Mouse (Mus musculus): ENCODE results near the gene Rnf222. TPM values are rescaled to one million over a fixed set of nuclear protein-coding genes. Genes with fewer than 3 reads are reported as not detected.

Rnf222 gene
- polyA plus RNA-seq (2015; fragmentation: Nextera tagmentation; extraction: Ambion mirVana), result not detected in 2 replicates

GRCm38 (mm10) chr11:68888253-68888652 lies at the start of gene Rnf222:
Rnf222 (plus strand) TSS chr11:68888553.
- no peaks in the 10 kb centered on the region for H3K4me1 ChIP-seq (ENCODE audit: control insufficient read depth, insufficient read depth, low read length)
- no peaks in the 10 kb centered on the region for H3K27me3 ChIP-seq (ENCODE audit: control insufficient read depth, insufficient read depth, low read depth, low read length)
- no peaks in the 10 kb centered on the region for H3K9me3 ChIP-seq (replicated peaks; ENCODE audit: control insufficient read depth, low read length, poor library complexity, severe bottlenecking)
- H3K4me2 ChIP-seq (ENCODE audit: low read length), result no peak within 1 kb of the TSS
- H3K27ac ChIP-seq (ENCODE audit: low read length), result no peak within 1 kb of the TSS
- no peaks in the 10 kb centered on the region for H3K36me3 ChIP-seq (ENCODE audit: control insufficient read depth, insufficient read depth, low read length)
- ATAC-seq, result no peak
- no peak within 1 kb of the TSS for H3K4me3 ChIP-seq (ENCODE audit: low read depth, low read length)
- H3K9ac ChIP-seq (ENCODE audit: low read depth, low read length), result no peak within 1 kb of the TSS
- WGBS, result 46% methylated on average over 6 of the region's 6 CpGs

- Histone ChIP-seq H3K4me2 (ENCODE audit: low read length) (no peak overlapping the region), H3K4me1 (ENCODE audit: control insufficient read depth, insufficient read depth, low read length) (no peaks in the 10 kb centered on the region), H3K9me3 (replicated peaks; ENCODE audit: control insufficient read depth, low read length, poor library complexity, severe bottlenecking) (no peaks in the 10 kb centered on the region), H3K27ac (ENCODE audit: low read length) (no peak overlapping the region), H3K4me3 (ENCODE audit: low read depth, low read length) (no peak overlapping the region), H3K36me3 (ENCODE audit: control insufficient read depth, insufficient read depth, low read length) (peaks cover 40% of the 10 kb centered on the region), H3K27me3 (ENCODE audit: control insufficient read depth, insufficient read depth, low read depth, low read length) (no peaks in the 10 kb centered on the region), H3K9ac (ENCODE audit: low read depth, low read length) (no peak overlapping the region)
- ATAC-seq, result no peak
- 62% methylated on average over 5 of the region's 5 CpGs for WGBS
Measured at GRCm38 (mm10) chr11:68839606-68840005, 48.7 kb upstream of the Rnf222 start.

- Histone ChIP-seq H3K27me3 (ENCODE audit: control insufficient read depth, insufficient read depth, low read depth, low read length) (no peaks in the 10 kb centered on the region), H3K4me2 (ENCODE audit: low read length) (0 out of 2 replicates have a peak overlapping the region, but pooled peaks have one; percentile 16), H3K9ac (ENCODE audit: low read depth, low read length) (no peak overlapping the region)
Measured at GRCm38 (mm10) chr11:68850862-68851261, 37.5 kb upstream of the Rnf222 start.

GRCm38 (mm10) chr11:68851644-68852485 lies 36.5 kb upstream of the Rnf222 start:
- peak overlapping the region; percentile 81 for H3K4me3 ChIP-seq (ENCODE audit: low read depth, low read length)
- H3K4me2 ChIP-seq (ENCODE audit: low read length), result peak overlapping the region; percentile 87
- no peaks in the 10 kb centered on the region for H3K36me3 ChIP-seq (ENCODE audit: control insufficient read depth, insufficient read depth, low read length)
- H3K27ac ChIP-seq (ENCODE audit: low read length), result peak overlapping the region; percentile 91
- peaks cover 24% of the 10 kb centered on the region for H3K4me1 ChIP-seq (ENCODE audit: control insufficient read depth, insufficient read depth, low read length)
- H3K9me3 ChIP-seq (replicated peaks; ENCODE audit: control insufficient read depth, low read length, poor library complexity, severe bottlenecking), result no peaks in the 10 kb centered on the region
- H3K27me3 ChIP-seq (ENCODE audit: control insufficient read depth, insufficient read depth, low read depth, low read length), result no peaks in the 10 kb centered on the region
- H3K9ac ChIP-seq (ENCODE audit: low read depth, low read length), result peak overlapping the region; percentile 89
- no peak for ATAC-seq
- 4% methylated on average over 13 of the region's 13 CpGs for WGBS

More at GRCm38 (mm10) chr11:68850862-68851261, 37.5 kb upstream of the Rnf222 start:
- ATAC-seq, result no peak
- H3K4me1 ChIP-seq (ENCODE audit: control insufficient read depth, insufficient read depth, low read length), result peaks cover 24% of the 10 kb centered on the region
- 93% methylated on average over 7 of the region's 7 CpGs for WGBS
- no peaks in the 10 kb centered on the region for H3K36me3 ChIP-seq (ENCODE audit: control insufficient read depth, insufficient read depth, low read length)
- no peak overlapping the region for H3K4me3 ChIP-seq (ENCODE audit: low read depth, low read length)
- no peak overlapping the region for H3K27ac ChIP-seq (ENCODE audit: low read length)
- H3K9me3 ChIP-seq (replicated peaks; ENCODE audit: control insufficient read depth, low read length, poor library complexity, severe bottlenecking), result no peaks in the 10 kb centered on the region

GRCm38 (mm10) chr11:68852486-68852901 lies 35.9 kb upstream of the Rnf222 start:
- H3K9ac ChIP-seq (ENCODE audit: low read depth, low read length), result peak overlapping the region; percentile 89
- H3K4me2 ChIP-seq (ENCODE audit: low read length), result peak overlapping the region; percentile 87
- H3K27me3 ChIP-seq (ENCODE audit: control insufficient read depth, insufficient read depth, low read depth, low read length), result no peaks in the 10 kb centered on the region
- WGBS, result 0% methylated on average over 36 of the region's 36 CpGs
- H3K36me3 ChIP-seq (ENCODE audit: control insufficient read depth, insufficient read depth, low read length), result no peaks in the 10 kb centered on the region
- no peaks in the 10 kb centered on the region for H3K9me3 ChIP-seq (replicated peaks; ENCODE audit: control insufficient read depth, low read length, poor library complexity, severe bottlenecking)
- H3K27ac ChIP-seq (ENCODE audit: low read length), result peak overlapping the region; percentile 91
- H3K4me1 ChIP-seq (ENCODE audit: control insufficient read depth, insufficient read depth, low read length), result peaks cover 24% of the 10 kb centered on the region
- ATAC-seq, result peak; percentile 47
- peak overlapping the region; percentile 81 for H3K4me3 ChIP-seq (ENCODE audit: low read depth, low read length)

- Histone ChIP-seq H3K4me1 (ENCODE audit: control insufficient read depth, insufficient read depth, low read length) (peaks cover 24% of the 10 kb centered on the region), H3K4me3 (ENCODE audit: low read depth, low read length) (peak overlapping the region; percentile 81), H3K27me3 (ENCODE audit: control insufficient read depth, insufficient read depth, low read depth, low read length) (no peaks in the 10 kb centered on the region), H3K9me3 (replicated peaks; ENCODE audit: control insufficient read depth, low read length, poor library complexity, severe bottlenecking) (no peaks in the 10 kb centered on the region), H3K36me3 (ENCODE audit: control insufficient read depth, insufficient read depth, low read length) (no peaks in the 10 kb centered on the region), H3K9ac (ENCODE audit: low read depth, low read length) (peak overlapping the region; percentile 89), H3K4me2 (ENCODE audit: low read length) (peak overlapping the region; percentile 87), H3K27ac (ENCODE audit: low read length) (peak overlapping the region; percentile 91)
- WGBS, result under 1% methylated on average over 42 of the region's 42 CpGs
- ATAC-seq, result peak; percentile 100
Measured at GRCm38 (mm10) chr11:68852932-68853409, 35.4 kb upstream of the Rnf222 start.

GRCm38 (mm10) chr11:68853611-68854401 lies 34.5 kb upstream of the Rnf222 start:
- no peaks in the 10 kb centered on the region for H3K9me3 ChIP-seq (replicated peaks; ENCODE audit: control insufficient read depth, low read length, poor library complexity, severe bottlenecking)
- H3K27ac ChIP-seq (ENCODE audit: low read length), result peak overlapping the region; percentile 71
- 47% methylated on average over 14 of the region's 14 CpGs for WGBS
- peak overlapping the region; percentile 81 for H3K4me3 ChIP-seq (ENCODE audit: low read depth, low read length)
- peaks cover 24% of the 10 kb centered on the region for H3K4me1 ChIP-seq (ENCODE audit: control insufficient read depth, insufficient read depth, low read length)
- H3K9ac ChIP-seq (ENCODE audit: low read depth, low read length), result peak overlapping the region; percentile 47
- no peaks in the 10 kb centered on the region for H3K27me3 ChIP-seq (ENCODE audit: control insufficient read depth, insufficient read depth, low read depth, low read length)
- H3K4me2 ChIP-seq (ENCODE audit: low read length), result peak overlapping the region; percentile 65
- no peak for ATAC-seq
- no peaks in the 10 kb centered on the region for H3K36me3 ChIP-seq (ENCODE audit: control insufficient read depth, insufficient read depth, low read length)

- Histone ChIP-seq H3K9me3 (replicated peaks; ENCODE audit: control insufficient read depth, low read length, poor library complexity, severe bottlenecking) (no peaks in the 10 kb centered on the region), H3K36me3 (ENCODE audit: control insufficient read depth, insufficient read depth, low read length) (no peaks in the 10 kb centered on the region), H3K9ac (ENCODE audit: low read depth, low read length) (no peak overlapping the region), H3K4me1 (ENCODE audit: control insufficient read depth, insufficient read depth, low read length) (peaks cover 24% of the 10 kb centered on the region), H3K4me3 (ENCODE audit: low read depth, low read length) (no peak overlapping the region), H3K4me2 (ENCODE audit: low read length) (no peak overlapping the region), H3K27me3 (ENCODE audit: control insufficient read depth, insufficient read depth, low read depth, low read length) (no peaks in the 10 kb centered on the region), H3K27ac (ENCODE audit: low read length) (no peak overlapping the region)
- 92% methylated on average over 3 of the region's 3 CpGs for WGBS
- ATAC-seq, result no peak
Measured at GRCm38 (mm10) chr11:68854621-68855020, 33.7 kb upstream of the Rnf222 start.

Data from midbrain, embryonic 16.5 days (tissue).